Mouse (Mus musculus): ENCODE results near the gene Dock9.

DNA sequence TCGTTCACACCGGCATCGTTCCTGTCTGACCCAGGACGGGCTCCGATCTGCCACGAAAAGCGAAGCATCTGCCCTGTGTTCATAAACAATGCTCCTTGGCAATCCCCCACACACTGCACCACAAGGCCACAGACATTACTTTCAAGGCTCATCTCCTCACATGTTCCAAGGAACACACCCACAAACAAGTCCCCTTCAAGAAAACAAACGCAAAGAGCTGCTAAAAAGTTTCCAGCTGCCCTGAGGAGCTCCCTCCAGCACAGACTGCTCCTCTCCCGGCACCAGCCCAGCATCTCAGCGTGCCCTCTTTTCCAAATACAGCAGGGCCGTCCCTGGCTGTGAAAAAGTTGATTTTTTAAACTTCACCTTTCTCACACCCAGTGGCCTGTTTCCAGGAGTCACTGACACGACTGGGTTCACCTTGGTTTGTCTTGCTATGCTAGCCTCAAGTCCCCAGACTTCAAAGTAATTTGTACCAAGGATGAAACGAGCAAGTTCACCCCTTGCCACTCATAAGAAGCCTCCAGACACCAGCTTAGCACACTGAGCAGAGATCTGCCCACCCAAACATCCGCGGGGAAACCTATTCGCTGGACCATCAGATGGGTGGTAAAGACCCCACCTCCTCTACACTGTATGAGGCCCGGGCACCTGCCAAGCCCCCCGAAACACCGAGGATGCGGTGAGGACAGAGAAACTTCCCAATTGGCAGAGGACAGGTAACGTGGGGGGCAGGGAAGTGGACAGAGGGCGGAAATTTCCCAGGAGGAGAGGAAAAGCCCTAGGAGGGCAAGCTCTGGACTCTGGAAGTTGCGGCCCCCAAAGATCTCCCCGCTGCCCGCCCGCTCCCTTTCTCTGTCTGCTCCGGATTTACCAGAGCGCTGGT lies 823 bp downstream of the Dock9 start:
- TF ChIP-seq CTCF (conservative IDR thresholded peaks at IDR 0.05; ENCODE audit: insufficient read depth, insufficient read length, low read depth, low read length) = no peak
- no peak for TF ChIP-seq POLR2A (IDR thresholded peaks at IDR 0.05; ENCODE audit: low read depth, low read length)
